Mouse (Mus musculus): ENCODE results near the gene Bst2.

DNA sequence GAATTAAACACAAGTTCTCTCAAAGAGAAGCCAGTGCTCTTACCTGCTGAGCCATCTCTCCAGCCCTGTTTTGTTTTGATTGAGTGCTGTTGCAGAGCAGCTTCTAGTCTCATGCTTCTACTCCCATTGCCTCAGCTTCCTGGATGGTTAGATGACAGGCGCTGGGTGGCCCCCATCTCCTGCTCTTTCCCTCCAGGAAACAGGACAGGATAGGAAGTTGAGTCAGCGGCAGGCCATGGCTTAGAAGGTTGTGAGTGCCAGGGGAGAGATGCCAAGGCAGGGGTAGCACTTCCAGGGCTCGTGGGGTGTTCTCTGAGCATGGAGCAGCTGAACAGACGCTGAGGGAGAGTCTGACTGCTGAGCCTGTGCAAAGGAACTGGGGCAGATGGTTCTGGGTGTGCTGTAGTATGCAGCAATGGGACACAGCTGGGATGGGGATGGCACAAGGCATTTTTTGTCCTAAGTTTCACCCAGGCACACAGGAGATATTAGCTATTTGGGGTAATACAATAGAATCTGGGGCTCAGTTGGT lies 40.7 kb upstream of the Bst2 start:
- TF ChIP-seq CTCF (IDR thresholded peaks at IDR 0.05; ENCODE audit: low read depth) (no peak), EP300 (IDR thresholded peaks at IDR 0.05; ENCODE audit: low read depth) (no peak)
